Mouse (Mus musculus): Measurements from ENCODE around the gene Ankrd9. TPM values are rescaled to one million over a fixed set of nuclear protein-coding genes. Genes with fewer than 3 reads are reported as not detected.

Gene Ankrd9
- polyA plus RNA-seq, 1 experiment = 21.0 TPM

DNA sequence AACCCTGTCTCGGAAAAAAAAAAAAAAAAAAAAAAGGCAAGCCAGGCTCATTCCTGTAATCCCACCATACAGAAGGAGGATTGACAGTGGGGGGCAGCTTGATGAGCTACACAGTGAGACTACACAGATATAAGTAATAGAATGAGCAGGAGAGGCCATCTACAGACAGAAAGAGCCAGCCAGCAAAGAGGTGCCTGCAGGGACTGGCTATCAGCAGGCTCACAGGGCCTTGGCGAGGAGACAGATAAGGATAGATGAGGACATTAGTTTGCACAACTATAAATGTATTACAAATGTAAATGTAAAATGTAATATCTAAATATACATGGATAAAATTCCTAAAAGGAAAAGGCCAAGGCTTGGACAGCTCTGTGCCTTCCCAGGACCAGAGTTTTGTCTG, 21.0 kb upstream of the Ankrd9 start:
- Histone ChIP-seq H3K4me3 (ENCODE audit: extremely low read depth, insufficient read depth, insufficient read length) (no peak overlapping the region), H3K4me1 (ENCODE audit: control insufficient read depth, insufficient read depth, insufficient read length) (no peaks in the 10 kb centered on the region), H3K27me3 (ENCODE audit: control insufficient read depth, insufficient read depth, low read length) (no peaks in the 10 kb centered on the region), H3K36me3 (ENCODE audit: control insufficient read depth, insufficient read depth, low read length) (no peaks in the 10 kb centered on the region), H3K27ac (ENCODE audit: insufficient read depth, low read length) (no peak overlapping the region)
- no peak for DNase-seq (ENCODE audit: low read depth in 1 of 2, low spot score in 2 of 2)
- TF ChIP-seq POLR2A (IDR thresholded peaks at IDR 0.05; ENCODE audit: low read depth, low read length) = no peak
- TF ChIP-seq CTCF (IDR thresholded peaks at IDR 0.05; ENCODE audit: extremely low read depth, insufficient read depth, insufficient read length, insufficient replicate concordance) = no peak
- WGBS = 84% methylated on average over 2 of the region's 2 CpGs

DNA sequence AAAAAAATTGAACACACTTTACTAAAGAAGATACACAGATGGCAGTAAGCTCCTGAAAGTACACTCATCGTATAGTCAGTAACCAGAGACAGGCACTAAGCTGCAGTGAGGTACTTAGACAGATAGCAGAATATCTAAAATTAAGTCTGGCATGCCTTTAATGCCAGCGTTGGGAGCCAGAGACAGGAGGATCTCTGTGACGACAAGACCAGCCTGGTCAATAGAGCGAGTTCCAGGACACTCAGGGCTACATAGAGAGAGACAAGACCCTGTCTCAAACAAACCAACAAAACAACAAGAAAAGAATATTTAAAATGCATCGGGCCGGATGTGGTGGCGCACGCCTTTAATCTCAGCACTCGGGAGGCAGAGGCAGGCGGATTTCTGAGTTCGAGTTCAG, 19.3 kb upstream of the Ankrd9 start:
- no peak for DNase-seq (ENCODE audit: low read depth in 1 of 2, low spot score in 2 of 2)
- TF ChIP-seq CTCF (IDR thresholded peaks at IDR 0.05; ENCODE audit: extremely low read depth, insufficient read depth, insufficient read length, insufficient replicate concordance) = no peak
- TF ChIP-seq POLR2A (IDR thresholded peaks at IDR 0.05; ENCODE audit: low read depth, low read length) = no peak
- Histone ChIP-seq H3K4me1 (ENCODE audit: control insufficient read depth, insufficient read depth, insufficient read length) (no peaks in the 10 kb centered on the region), H3K36me3 (ENCODE audit: control insufficient read depth, insufficient read depth, low read length) (no peaks in the 10 kb centered on the region), H3K4me3 (ENCODE audit: extremely low read depth, insufficient read depth, insufficient read length) (no peak overlapping the region), H3K27me3 (ENCODE audit: control insufficient read depth, insufficient read depth, low read length) (no peaks in the 10 kb centered on the region), H3K27ac (ENCODE audit: insufficient read depth, low read length) (no peak overlapping the region)
- WGBS = 95% methylated on average over 11 of the region's 11 CpGs

DNA sequence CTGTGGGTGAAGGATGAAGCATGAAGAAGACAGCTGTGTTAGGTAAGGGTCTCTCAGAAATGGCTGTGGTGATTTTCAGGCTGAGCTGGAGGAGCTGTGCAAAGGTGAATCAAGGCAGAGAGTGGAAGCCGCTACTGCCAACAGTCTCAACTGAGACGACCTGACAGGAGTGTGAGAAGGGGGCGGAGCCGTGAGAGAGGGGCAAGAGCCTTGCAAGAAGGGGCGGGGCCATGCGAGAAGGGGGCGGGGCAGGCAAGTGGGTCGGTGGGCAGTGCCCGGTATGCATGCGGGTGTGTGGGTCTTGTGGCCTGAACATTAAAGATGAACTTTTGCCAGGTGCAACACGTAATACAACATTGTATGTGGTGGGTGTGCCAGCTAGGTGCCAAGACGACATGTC, 15.8 kb upstream of the Ankrd9 start:
- no peak for TF ChIP-seq POLR2A (IDR thresholded peaks at IDR 0.05; ENCODE audit: low read depth, low read length)
- TF ChIP-seq CTCF (IDR thresholded peaks at IDR 0.05; ENCODE audit: extremely low read depth, insufficient read depth, insufficient read length, insufficient replicate concordance) = no peak
- no peak for DNase-seq (ENCODE audit: low read depth in 1 of 2, low spot score in 2 of 2)
- H3K4me3 ChIP-seq (ENCODE audit: extremely low read depth, insufficient read depth, insufficient read length) = no peak overlapping the region
- H3K36me3 ChIP-seq (ENCODE audit: control insufficient read depth, insufficient read depth, low read length) = no peaks in the 10 kb centered on the region
- H3K4me1 ChIP-seq (ENCODE audit: control insufficient read depth, insufficient read depth, insufficient read length) = no peaks in the 10 kb centered on the region
- 68% methylated on average over 12 of the region's 12 CpGs for WGBS
- H3K27me3 ChIP-seq (ENCODE audit: control insufficient read depth, insufficient read depth, low read length) = no peaks in the 10 kb centered on the region
- H3K27ac ChIP-seq (ENCODE audit: insufficient read depth, low read length) = no peak overlapping the region

DNA sequence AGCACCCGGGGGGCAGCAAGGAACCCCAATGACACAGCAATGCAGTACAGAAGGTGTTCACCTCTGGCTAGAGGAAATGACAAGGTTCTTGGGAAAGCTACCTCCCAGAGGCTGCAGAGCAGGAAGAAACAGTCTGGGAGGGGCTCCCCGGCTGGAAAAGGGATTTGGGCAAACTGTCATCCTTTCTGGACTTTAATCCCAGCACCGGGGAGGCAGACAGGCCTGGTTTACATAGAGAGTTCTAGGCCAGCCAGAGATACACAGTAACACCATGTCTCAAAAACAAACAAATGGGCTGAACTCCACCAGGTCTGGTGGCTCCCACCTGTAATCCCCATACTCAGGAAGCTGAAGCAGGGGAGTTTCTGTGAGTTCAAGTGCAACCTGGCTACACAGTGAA, 14.4 kb upstream of the Ankrd9 start:
- Histone ChIP-seq H3K27me3 (ENCODE audit: control insufficient read depth, insufficient read depth, low read length) (no peaks in the 10 kb centered on the region), H3K4me3 (ENCODE audit: extremely low read depth, insufficient read depth, insufficient read length) (no peak overlapping the region), H3K36me3 (ENCODE audit: control insufficient read depth, insufficient read depth, low read length) (no peaks in the 10 kb centered on the region), H3K4me1 (ENCODE audit: control insufficient read depth, insufficient read depth, insufficient read length) (no peaks in the 10 kb centered on the region), H3K27ac (ENCODE audit: insufficient read depth, low read length) (no peak overlapping the region)
- TF ChIP-seq CTCF (IDR thresholded peaks at IDR 0.05; ENCODE audit: extremely low read depth, insufficient read depth, insufficient read length, insufficient replicate concordance) (no peak), POLR2A (IDR thresholded peaks at IDR 0.05; ENCODE audit: low read depth, low read length) (no peak)
- 80% methylated on average over 3 of the region's 3 CpGs for WGBS
- DNase-seq (ENCODE audit: low read depth in 1 of 2, low spot score in 2 of 2) = no peak

DNA sequence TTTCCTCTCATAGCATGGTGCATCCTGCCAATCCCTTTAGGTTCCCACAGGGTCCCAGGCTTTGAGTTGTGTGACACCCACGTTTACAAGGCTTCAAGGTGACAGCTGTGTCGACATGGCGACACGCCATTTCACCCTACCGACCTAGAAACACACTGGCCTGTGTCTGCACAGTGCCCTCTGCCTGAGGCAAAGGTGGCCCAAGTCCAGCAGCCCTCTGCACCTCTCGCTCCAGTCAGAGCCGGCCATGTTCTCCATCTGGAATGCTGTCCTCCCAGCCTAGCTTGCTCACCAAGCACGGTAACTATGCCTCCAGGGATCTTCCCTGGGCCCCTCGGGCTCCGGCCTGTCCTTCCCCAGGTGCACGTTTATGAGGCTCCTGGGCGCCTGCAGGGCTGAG, 13.9 kb upstream of the Ankrd9 start:
- WGBS = 83% methylated on average over 12 of the region's 12 CpGs
- TF ChIP-seq POLR2A (IDR thresholded peaks at IDR 0.05; ENCODE audit: low read depth, low read length) = no peak
- TF ChIP-seq CTCF (IDR thresholded peaks at IDR 0.05; ENCODE audit: extremely low read depth, insufficient read depth, insufficient read length, insufficient replicate concordance) = no peak
- no peaks in the 10 kb centered on the region for H3K36me3 ChIP-seq (ENCODE audit: control insufficient read depth, insufficient read depth, low read length)
- H3K27ac ChIP-seq (ENCODE audit: insufficient read depth, low read length) = no peak overlapping the region
- no peak overlapping the region for H3K4me3 ChIP-seq (ENCODE audit: extremely low read depth, insufficient read depth, insufficient read length)
- H3K27me3 ChIP-seq (ENCODE audit: control insufficient read depth, insufficient read depth, low read length) = no peaks in the 10 kb centered on the region
- H3K4me1 ChIP-seq (ENCODE audit: control insufficient read depth, insufficient read depth, insufficient read length) = no peaks in the 10 kb centered on the region
- DNase-seq (ENCODE audit: low read depth in 1 of 2, low spot score in 2 of 2) = no peak

DNA sequence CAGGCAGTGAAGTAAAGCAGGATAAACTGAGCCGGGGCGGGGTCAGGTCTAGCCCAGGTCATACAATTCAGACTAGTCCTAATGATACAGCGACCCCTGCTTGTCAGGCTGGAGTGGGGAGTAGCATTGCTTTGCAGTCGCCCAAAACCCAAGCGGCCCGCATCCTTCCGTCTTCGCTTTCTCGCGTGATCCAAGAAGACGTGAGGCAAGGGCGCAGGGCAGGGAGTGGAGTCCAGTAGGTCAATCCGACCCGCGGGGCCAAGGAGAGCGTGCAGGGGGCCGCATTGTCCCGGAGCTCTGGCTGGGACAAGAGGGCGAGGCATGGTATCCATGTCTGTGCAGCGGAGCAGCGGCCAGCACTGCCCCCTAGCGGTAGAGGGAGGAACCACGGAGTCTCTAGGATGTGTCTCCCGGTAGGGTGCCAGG, 13.3 kb upstream of the Ankrd9 start:
- peak overlapping the region; percentile 69 for H3K4me3 ChIP-seq (ENCODE audit: extremely low read depth, insufficient read depth, insufficient read length)
- no peaks in the 10 kb centered on the region for H3K27me3 ChIP-seq (ENCODE audit: control insufficient read depth, insufficient read depth, low read length)
- WGBS = under 1% methylated on average over 24 of the region's 24 CpGs
- H3K36me3 ChIP-seq (ENCODE audit: control insufficient read depth, insufficient read depth, low read length) = no peaks in the 10 kb centered on the region
- TF ChIP-seq CTCF (IDR thresholded peaks at IDR 0.05; ENCODE audit: extremely low read depth, insufficient read depth, insufficient read length, insufficient replicate concordance) (peak; percentile 98), POLR2A (IDR thresholded peaks at IDR 0.05; ENCODE audit: low read depth, low read length) (no peak)
- no peaks in the 10 kb centered on the region for H3K4me1 ChIP-seq (ENCODE audit: control insufficient read depth, insufficient read depth, insufficient read length)
- peak; percentile 82 to 88 for DNase-seq (ENCODE audit: low read depth in 1 of 2, low spot score in 2 of 2)
- H3K27ac ChIP-seq (ENCODE audit: insufficient read depth, low read length) = peak overlapping the region; percentile 24; the same call in 1 of the 2 replicates

DNA sequence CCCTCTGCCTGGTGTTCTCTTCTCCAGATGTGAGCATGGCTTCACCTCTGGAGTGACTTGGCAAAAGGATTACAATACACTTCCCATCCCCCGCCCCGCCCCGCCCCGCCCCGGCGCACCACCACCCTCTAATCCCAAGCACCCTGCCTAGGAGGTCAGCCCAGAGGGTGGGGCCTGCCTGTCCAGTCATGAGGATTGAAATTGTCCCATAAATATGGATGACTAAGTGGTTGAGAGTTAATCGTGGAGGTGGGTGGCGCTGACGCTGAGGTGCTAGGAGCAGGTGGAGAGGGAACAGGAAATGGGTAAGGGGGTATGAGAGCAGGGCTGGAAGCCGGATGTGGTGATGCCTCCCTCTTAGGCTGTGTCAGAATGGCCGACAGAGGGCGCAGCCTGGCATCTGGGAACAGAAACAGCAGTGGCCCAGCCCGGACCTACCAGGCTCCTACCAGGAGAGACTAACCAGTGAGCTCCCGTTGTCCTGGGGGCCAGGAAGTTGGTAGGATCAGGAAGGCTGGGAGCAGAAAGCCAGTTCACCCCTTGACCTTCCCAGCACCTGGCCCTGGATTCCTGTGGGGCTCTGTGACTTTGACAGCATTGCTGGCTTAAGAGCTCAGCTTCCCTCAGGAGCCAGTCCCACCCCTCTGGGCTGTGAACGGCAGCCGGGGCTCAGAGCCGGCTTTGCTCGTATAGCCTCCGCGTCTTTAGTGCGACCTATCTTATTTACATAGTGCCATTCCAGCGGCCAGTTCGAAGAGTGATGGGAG, 12.7 kb upstream of the Ankrd9 start:
- 6% methylated on average over 23 of the region's 23 CpGs for WGBS

More for the DNA sequence above, 12.7 kb upstream of the Ankrd9 start:
- Histone ChIP-seq H3K36me3 (ENCODE audit: control insufficient read depth, insufficient read depth, low read length) (no peaks in the 10 kb centered on the region), H3K27ac (ENCODE audit: insufficient read depth, low read length) (peak overlapping the region; percentile 24; the same call in 1 of the 2 replicates), H3K27me3 (ENCODE audit: control insufficient read depth, insufficient read depth, low read length) (no peaks in the 10 kb centered on the region), H3K4me1 (ENCODE audit: control insufficient read depth, insufficient read depth, insufficient read length) (no peaks in the 10 kb centered on the region), H3K4me3 (ENCODE audit: extremely low read depth, insufficient read depth, insufficient read length) (peak overlapping the region; percentile 69)
- peak; percentile 77 for DNase-seq (ENCODE audit: low read depth in 1 of 2, low spot score in 2 of 2)
- TF ChIP-seq CTCF (IDR thresholded peaks at IDR 0.05; ENCODE audit: extremely low read depth, insufficient read depth, insufficient read length, insufficient replicate concordance) (peak; percentile 79; the same call in 1 of the 2 replicates), POLR2A (IDR thresholded peaks at IDR 0.05; ENCODE audit: low read depth, low read length) (no peak)

All from spleen, adult 2 months (tissue).